Mouse (Mus musculus) kidney, adult 2 months (tissue): Measurements from ENCODE around the gene 1700016C15Rik. TPM values are rescaled to one million over a fixed set of nuclear protein-coding genes. Genes with fewer than 3 reads are reported as not detected.

Experiments
- DNase-seq: peaks from one replicate; pipeline ENCODE4 v3.0.0; 2021
- H3K27ac ChIP-seq: fragments of 200-500 bp; 2 replicates; pipeline ENCODE4 v1.5.1; 2012; ENCODE audit warnings: low read depth, low read length, control low read depth, inconsistent platforms; ENCODE audit not compliant: insufficient read depth
- H3K27me3 ChIP-seq: fragments of 200-500 bp; replicated peaks from 2 replicates; pipeline ENCODE4 v1.6.1; 2012; ENCODE audit warnings: mild to moderate bottlenecking, moderate library complexity, low read length, inconsistent platforms; ENCODE audit not compliant: control insufficient read depth, insufficient read depth
- H3K36me3 ChIP-seq: fragments of 200-500 bp; 2 replicates; pipeline ENCODE4 v1.6.1; 2012; ENCODE audit warnings: mild to moderate bottlenecking, moderate library complexity, low read length, inconsistent platforms; ENCODE audit not compliant: control insufficient read depth, insufficient read depth
- H3K4me1 ChIP-seq: fragments of 200-500 bp; 2 replicates; pipeline ENCODE4 v1.6.1; 2011; ENCODE audit warnings: low read length; ENCODE audit not compliant: control insufficient read depth, insufficient read depth
- H3K4me3 ChIP-seq: fragments of 200-500 bp; 2 replicates; pipeline ENCODE4 v1.5.1; 2011; ENCODE audit warnings: mild to moderate bottlenecking, low read depth, low read length, control low read depth; ENCODE audit not compliant: insufficient read depth
- CTCF ChIP-seq: fragments of 200-500 bp; conservative IDR thresholded peaks from 2 replicates; pipeline ENCODE4 v1.5.1; 2011; ENCODE audit warnings: low read depth, mild to moderate bottlenecking, control low read depth, low read length, moderate library complexity, mixed read lengths; ENCODE audit not compliant: insufficient read depth, insufficient read length
- POLR2A ChIP-seq: fragments of 200-500 bp; IDR thresholded peaks from one replicate; pipeline ENCODE4 v1.6.1; 2011; ENCODE audit warnings: low read depth, low read length, control low read depth
- WGBS: fragments of 180-500 bp; shearing (Covaris S2); methylation state at CpG from one replicate; pipeline ENCODE4 v1.1.7; 2018; 5-methylcytosine and 5-hydroxymethylcytosine counted together
- polyA plus RNA-seq: library from polyadenylated mRNA; depleted of rRNA; stranded (reverse); fragments of >200 nt; gene quantifications from 2 replicates; pipeline ENCODE4 v1.2.3, GENCODE M21; 2012; rRNA removed

Gene 1700016C15Rik
- polyA plus RNA-seq, 1 experiment, result 6.5 TPM

GRCm38 (mm10) chr1:177792835-177793234, 63.2 kb downstream of the 1700016C15Rik start:
- H3K36me3 ChIP-seq, result no peaks in the 10 kb centered on the region
- TF ChIP-seq POLR2A, result no peak
- TF ChIP-seq CTCF, result no peak
- 77% methylated on average over 3 of the region's 3 CpGs for WGBS
- H3K27me3 ChIP-seq, result no peaks in the 10 kb centered on the region
- H3K27ac ChIP-seq, result no peak overlapping the region
- H3K4me3 ChIP-seq, result no peak overlapping the region
- DNase-seq, result no peak
- H3K4me1 ChIP-seq, result peaks cover 12% of the 10 kb centered on the region

GRCm38 (mm10) chr1:177794866-177795265, 65.3 kb downstream of the 1700016C15Rik start:
- Histone ChIP-seq H3K4me3 (peak overlapping the region; percentile 40), H3K36me3 (no peaks in the 10 kb centered on the region), H3K4me1 (peaks cover 12% of the 10 kb centered on the region), H3K27ac (peak overlapping the region; percentile 39), H3K27me3 (no peaks in the 10 kb centered on the region)
- peak; percentile 44 for DNase-seq
- WGBS, result 11% methylated on average over 8 of the region's 8 CpGs
- TF ChIP-seq CTCF (no peak), POLR2A (no peak)

GRCm38 (mm10) chr1:177795421-177796192, 66.0 kb downstream of the 1700016C15Rik start:
- no peaks in the 10 kb centered on the region for H3K27me3 ChIP-seq
- under 1% methylated on average over 41 of the region's 41 CpGs for WGBS
- H3K4me1 ChIP-seq, result peaks cover 12% of the 10 kb centered on the region
- peak overlapping the region; percentile 92 for H3K4me3 ChIP-seq
- DNase-seq, result no peak
- peak overlapping the region; percentile 91 for H3K27ac ChIP-seq
- no peaks in the 10 kb centered on the region for H3K36me3 ChIP-seq
- no peak for TF ChIP-seq POLR2A
- TF ChIP-seq CTCF, result no peak

GRCm38 (mm10) chr1:177796193-177796939, 66.8 kb downstream of the 1700016C15Rik start, which contains the start of gene Adss:
Gene Adss (minus strand): TSS chr1:177796511.
- TF ChIP-seq CTCF (no peak), POLR2A (peak; percentile 47)
- H3K4me3 ChIP-seq, result peak within 1 kb of the TSS; percentile 92
- peaks cover 12% of the 10 kb centered on the region for H3K4me1 ChIP-seq
- peak within 1 kb of the TSS; percentile 91 for H3K27ac ChIP-seq
- no peaks in the 10 kb centered on the region for H3K27me3 ChIP-seq
- 2% methylated on average over 56 of the region's 64 CpGs for WGBS
- DNase-seq, result peak; percentile 99
- H3K36me3 ChIP-seq, result no peaks in the 10 kb centered on the region

- no peak for DNase-seq
- 65% methylated on average over 8 of the region's 8 CpGs for WGBS
Observed at GRCm38 (mm10) chr1:177797151-177797755, 67.6 kb downstream of the 1700016C15Rik start.

More at GRCm38 (mm10) chr1:177797151-177797755, 67.6 kb downstream of the 1700016C15Rik start:
- H3K36me3 ChIP-seq, result no peaks in the 10 kb centered on the region
- H3K27me3 ChIP-seq, result no peaks in the 10 kb centered on the region
- no peak overlapping the region for H3K4me3 ChIP-seq
- peak; percentile 18; the same call in 1 of the 2 replicates for TF ChIP-seq CTCF
- TF ChIP-seq POLR2A, result no peak
- peaks cover 12% of the 10 kb centered on the region for H3K4me1 ChIP-seq
- H3K27ac ChIP-seq, result no peak overlapping the region

Other genes with a start within 250 kb of the 1700016C15Rik start
- gene Adss, start 66.7 kb downstream of the 1700016C15Rik start, polyA plus RNA-seq, result 19.9 and 25.3 TPM in 2 replicates